Mouse (Mus musculus) brain, embryonic 18.5 days (tissue): ENCODE measurements around the gene Dlgap1.

Experiments used
- DNase-seq: peaks from one replicate; pipeline ENCODE4 v3.0.0-alpha.2; 2012; ENCODE audit warnings: low read depth, low spot score

Dlgap1 gene

GRCm38 (mm10) chr17:70614407-70615060 lies 645.7 kb downstream of the Dlgap1 start:
- DNase-seq, result no peak

GRCm38 (mm10) chr17:70622493-70622892 lies 653.6 kb downstream of the Dlgap1 start:
- DNase-seq, result no peak

- DNase-seq, result no peak
These were observed 657.5 kb downstream of the Dlgap1 start for GRCm38 (mm10) chr17:70626396-70626795.

GRCm38 (mm10) chr17:70626925-70627324 lies 658.1 kb downstream of the Dlgap1 start:
- DNase-seq, result no peak

GRCm38 (mm10) chr17:70629653-70630378 lies 660.9 kb downstream of the Dlgap1 start:
- DNase-seq, result peak; percentile 56

- peak; percentile 69 for DNase-seq
These were observed 664.5 kb downstream of the Dlgap1 start for GRCm38 (mm10) chr17:70633181-70633944.

- no peak for DNase-seq
These were observed 674.3 kb downstream of the Dlgap1 start for GRCm38 (mm10) chr17:70643211-70643610.

- no peak for DNase-seq
These were observed 677.8 kb downstream of the Dlgap1 start for GRCm38 (mm10) chr17:70646641-70647040.

GRCm38 (mm10) chr17:70661382-70661781 lies 692.5 kb downstream of the Dlgap1 start:
- no peak for DNase-seq

GRCm38 (mm10) chr17:70663992-70664391 lies 695.1 kb downstream of the Dlgap1 start:
- no peak for DNase-seq

- DNase-seq, result no peak
These were observed 695.7 kb downstream of the Dlgap1 start for GRCm38 (mm10) chr17:70664484-70665040.

- no peak for DNase-seq
These were observed 705.1 kb downstream of the Dlgap1 start for GRCm38 (mm10) chr17:70673985-70674384.

- no peak for DNase-seq
These were observed 707.6 kb downstream of the Dlgap1 start for GRCm38 (mm10) chr17:70676522-70676921.

- peak; percentile 22 for DNase-seq
These were observed 714.8 kb downstream of the Dlgap1 start for GRCm38 (mm10) chr17:70683561-70684167.

- DNase-seq, result no peak
These were observed 721.3 kb downstream of the Dlgap1 start for GRCm38 (mm10) chr17:70690174-70690573.

- no peak for DNase-seq
These were observed 721.7 kb downstream of the Dlgap1 start for GRCm38 (mm10) chr17:70690598-70690997.

GRCm38 (mm10) chr17:70706976-70707818 lies 738.3 kb downstream of the Dlgap1 start:
- peak; percentile 42 for DNase-seq

GRCm38 (mm10) chr17:70707819-70708140 lies 738.9 kb downstream of the Dlgap1 start:
- DNase-seq, result no peak

GRCm38 (mm10) chr17:70709545-70709944 lies 740.7 kb downstream of the Dlgap1 start:
- no peak for DNase-seq

- no peak for DNase-seq
These were observed 744.6 kb downstream of the Dlgap1 start for GRCm38 (mm10) chr17:70713470-70713869.
